Mouse (Mus musculus): Measurements from ENCODE around the gene Ifna4. TPM values are rescaled to one million over a fixed set of nuclear protein-coding genes. Genes with fewer than 3 reads are reported as not detected.

The Ifna4 gene
- polyA plus RNA-seq, 1 experiment, result not detected

- H3K27me3 ChIP-seq (ENCODE audit: control insufficient read depth, insufficient read depth, low read length, poor library complexity, severe bottlenecking), result no peaks in the 10 kb centered on the region
Measured at GRCm38 (mm10) chr4:88838828-88839227, 2.8 kb upstream of the Ifna4 start.

GRCm38 (mm10) chr4:88840058-88840457 lies 1.6 kb upstream of the Ifna4 start:
- no peak overlapping the region for H3K27ac ChIP-seq (ENCODE audit: insufficient read depth, low read length)
- no peak for TF ChIP-seq EP300 (IDR thresholded peaks at IDR 0.05; ENCODE audit: insufficient read depth, low read depth, low read length)
- H3K9me3 ChIP-seq (replicated peaks; ENCODE audit: control insufficient read depth, insufficient read depth, low read length, poor library complexity, severe bottlenecking), result no peaks in the 10 kb centered on the region

More at GRCm38 (mm10) chr4:88838828-88839227, 2.8 kb upstream of the Ifna4 start:
- Histone ChIP-seq H3K4me3 (ENCODE audit: low read depth, low read length) (no peak overlapping the region), H3K9ac (ENCODE audit: low read depth, poor library complexity, severe bottlenecking) (no peak overlapping the region), H3K36me3 (ENCODE audit: control insufficient read depth, insufficient read depth, low read length, poor library complexity, severe bottlenecking) (no peaks in the 10 kb centered on the region), H3K9me3 (replicated peaks; ENCODE audit: control insufficient read depth, insufficient read depth, low read length, poor library complexity, severe bottlenecking) (no peaks in the 10 kb centered on the region), H3K4me1 (ENCODE audit: control insufficient read depth, insufficient read depth, low read length) (no peaks in the 10 kb centered on the region), H3K27ac (ENCODE audit: insufficient read depth, low read length) (no peak overlapping the region)
- TF ChIP-seq EP300 (IDR thresholded peaks at IDR 0.05; ENCODE audit: insufficient read depth, low read depth, low read length) (no peak), POLR2A (IDR thresholded peaks at IDR 0.05; ENCODE audit: insufficient read depth, low read length) (no peak), CTCF (IDR thresholded peaks at IDR 0.05; ENCODE audit: low read depth, low read length) (no peak)

GRCm38 (mm10) chr4:88845334-88845733 lies 3.7 kb downstream of the Ifna4 start:
- Histone ChIP-seq H3K9ac (ENCODE audit: low read depth, poor library complexity, severe bottlenecking) (no peak overlapping the region), H3K4me1 (ENCODE audit: control insufficient read depth, insufficient read depth, low read length) (no peaks in the 10 kb centered on the region), H3K27ac (ENCODE audit: insufficient read depth, low read length) (no peak overlapping the region), H3K27me3 (ENCODE audit: control insufficient read depth, insufficient read depth, low read length, poor library complexity, severe bottlenecking) (no peaks in the 10 kb centered on the region), H3K36me3 (ENCODE audit: control insufficient read depth, insufficient read depth, low read length, poor library complexity, severe bottlenecking) (no peaks in the 10 kb centered on the region), H3K4me3 (ENCODE audit: low read depth, low read length) (no peak overlapping the region), H3K9me3 (replicated peaks; ENCODE audit: control insufficient read depth, insufficient read depth, low read length, poor library complexity, severe bottlenecking) (no peaks in the 10 kb centered on the region)
- no peak for TF ChIP-seq POLR2A (IDR thresholded peaks at IDR 0.05; ENCODE audit: insufficient read depth, low read length)
- TF ChIP-seq CTCF (IDR thresholded peaks at IDR 0.05; ENCODE audit: low read depth, low read length), result no peak
- no peak for TF ChIP-seq EP300 (IDR thresholded peaks at IDR 0.05; ENCODE audit: insufficient read depth, low read depth, low read length)

More at GRCm38 (mm10) chr4:88840058-88840457, 1.6 kb upstream of the Ifna4 start:
- H3K4me3 ChIP-seq (ENCODE audit: low read depth, low read length), result no peak overlapping the region
- H3K4me1 ChIP-seq (ENCODE audit: control insufficient read depth, insufficient read depth, low read length), result no peaks in the 10 kb centered on the region
- H3K27me3 ChIP-seq (ENCODE audit: control insufficient read depth, insufficient read depth, low read length, poor library complexity, severe bottlenecking), result no peaks in the 10 kb centered on the region
- H3K9ac ChIP-seq (ENCODE audit: low read depth, poor library complexity, severe bottlenecking), result no peak overlapping the region
- H3K36me3 ChIP-seq (ENCODE audit: control insufficient read depth, insufficient read depth, low read length, poor library complexity, severe bottlenecking), result no peaks in the 10 kb centered on the region

- Histone ChIP-seq H3K27ac (ENCODE audit: insufficient read depth, low read length) (no peak within 1 kb of the TSS), H3K4me1 (ENCODE audit: control insufficient read depth, insufficient read depth, low read length) (no peaks in the 10 kb centered on the region), H3K9me3 (replicated peaks; ENCODE audit: control insufficient read depth, insufficient read depth, low read length, poor library complexity, severe bottlenecking) (no peaks in the 10 kb centered on the region), H3K9ac (ENCODE audit: low read depth, poor library complexity, severe bottlenecking) (no peak within 1 kb of the TSS), H3K4me3 (ENCODE audit: low read depth, low read length) (no peak within 1 kb of the TSS), H3K36me3 (ENCODE audit: control insufficient read depth, insufficient read depth, low read length, poor library complexity, severe bottlenecking) (no peaks in the 10 kb centered on the region), H3K27me3 (ENCODE audit: control insufficient read depth, insufficient read depth, low read length, poor library complexity, severe bottlenecking) (no peaks in the 10 kb centered on the region)
- TF ChIP-seq POLR2A (IDR thresholded peaks at IDR 0.05; ENCODE audit: insufficient read depth, low read length) (no peak), EP300 (IDR thresholded peaks at IDR 0.05; ENCODE audit: insufficient read depth, low read depth, low read length) (no peak), CTCF (IDR thresholded peaks at IDR 0.05; ENCODE audit: low read depth, low read length) (no peak)
Measured at GRCm38 (mm10) chr4:88849698-88850097, 8.0 kb downstream of the Ifna4 start, which contains the start of gene Ifna1. Gene Ifna1 (plus strand): TSS chr4:88850087.

- H3K27me3 ChIP-seq (ENCODE audit: control insufficient read depth, insufficient read depth, low read length, poor library complexity, severe bottlenecking), result no peaks in the 10 kb centered on the region
- H3K4me3 ChIP-seq (ENCODE audit: low read depth, low read length), result no peak overlapping the region
- H3K9ac ChIP-seq (ENCODE audit: low read depth, poor library complexity, severe bottlenecking), result no peak overlapping the region
- H3K27ac ChIP-seq (ENCODE audit: insufficient read depth, low read length), result no peak overlapping the region
- H3K4me1 ChIP-seq (ENCODE audit: control insufficient read depth, insufficient read depth, low read length), result no peaks in the 10 kb centered on the region
- H3K9me3 ChIP-seq (replicated peaks; ENCODE audit: control insufficient read depth, insufficient read depth, low read length, poor library complexity, severe bottlenecking), result no peaks in the 10 kb centered on the region
- TF ChIP-seq CTCF (IDR thresholded peaks at IDR 0.05; ENCODE audit: low read depth, low read length) (no peak), EP300 (IDR thresholded peaks at IDR 0.05; ENCODE audit: insufficient read depth, low read depth, low read length) (no peak), POLR2A (IDR thresholded peaks at IDR 0.05; ENCODE audit: insufficient read depth, low read length) (no peak)
- H3K36me3 ChIP-seq (ENCODE audit: control insufficient read depth, insufficient read depth, low read length, poor library complexity, severe bottlenecking), result no peaks in the 10 kb centered on the region
Measured at GRCm38 (mm10) chr4:88851026-88851763, 9.5 kb downstream of the Ifna4 start.

GRCm38 (mm10) chr4:88859214-88859613 lies 17.6 kb downstream of the Ifna4 start:
- H3K4me1 ChIP-seq (ENCODE audit: control insufficient read depth, insufficient read depth, low read length), result no peaks in the 10 kb centered on the region
- no peak for TF ChIP-seq CTCF (IDR thresholded peaks at IDR 0.05; ENCODE audit: low read depth, low read length)
- TF ChIP-seq EP300 (IDR thresholded peaks at IDR 0.05; ENCODE audit: insufficient read depth, low read depth, low read length), result no peak
- TF ChIP-seq POLR2A (IDR thresholded peaks at IDR 0.05; ENCODE audit: insufficient read depth, low read length), result no peak
- no peak overlapping the region for H3K4me3 ChIP-seq (ENCODE audit: low read depth, low read length)
- no peaks in the 10 kb centered on the region for H3K27me3 ChIP-seq (ENCODE audit: control insufficient read depth, insufficient read depth, low read length, poor library complexity, severe bottlenecking)
- H3K27ac ChIP-seq (ENCODE audit: insufficient read depth, low read length), result no peak overlapping the region
- no peaks in the 10 kb centered on the region for H3K9me3 ChIP-seq (replicated peaks; ENCODE audit: control insufficient read depth, insufficient read depth, low read length, poor library complexity, severe bottlenecking)
- H3K36me3 ChIP-seq (ENCODE audit: control insufficient read depth, insufficient read depth, low read length, poor library complexity, severe bottlenecking), result no peaks in the 10 kb centered on the region
- H3K9ac ChIP-seq (ENCODE audit: low read depth, poor library complexity, severe bottlenecking), result no peak overlapping the region
